Mouse (Mus musculus) myocyte (in vitro differentiated cells): ENCODE data around the gene Mettl7b.

Experiments
- CEBPB ChIP-seq: IDR thresholded peaks from 2 replicates; pipeline ENCODE4 v1.6.1; 2011; ENCODE audit warnings: mild to moderate bottlenecking, moderate library complexity; ENCODE audit not compliant: poor library complexity, insufficient read depth, severe bottlenecking
- E2F4 ChIP-seq: IDR thresholded peaks from one replicate; pipeline ENCODE4 v1.6.1; 2011; ENCODE audit warnings: mild to moderate bottlenecking, control low read depth, moderate library complexity; ENCODE audit not compliant: insufficient read depth
- MAX ChIP-seq: IDR thresholded peaks from one replicate; pipeline ENCODE4 v1.6.1; 2011; ENCODE audit warnings: low read depth, mild to moderate bottlenecking, control low read depth
- MYOD1 ChIP-seq, 3 experiments: IDR thresholded peaks; one replicate each; pipeline ENCODE4 v1.6.1; 2011; ENCODE audit warnings: control low read depth in 2 of 3, low read depth in 2 of 3, mild to moderate bottlenecking in 2 of 3, moderate library complexity in 1 of 3; ENCODE audit not compliant: insufficient read length in 2 of 3, control insufficient read depth in 1 of 3
- POLR2A ChIP-seq: IDR thresholded peaks from one replicate; pipeline ENCODE4 v1.6.1; 2011; ENCODE audit warnings: low read depth, mild to moderate bottlenecking, control low read depth, moderate library complexity; ENCODE audit not compliant: insufficient read length
- REST ChIP-seq: IDR thresholded peaks from one replicate; pipeline ENCODE4 v1.6.1; 2011; ENCODE audit warnings: mild to moderate bottlenecking, control low read depth, moderate library complexity; ENCODE audit not compliant: insufficient read depth, insufficient read length
- TCF12 ChIP-seq: IDR thresholded peaks from one replicate; pipeline ENCODE4 v1.6.1; 2011; ENCODE audit warnings: mild to moderate bottlenecking, control low read depth; ENCODE audit not compliant: poor library complexity, insufficient read depth, severe bottlenecking
- USF1 ChIP-seq: IDR thresholded peaks from one replicate; pipeline ENCODE4 v1.6.1; 2011; ENCODE audit warnings: low read depth, mild to moderate bottlenecking, control low read depth, moderate library complexity

- TF ChIP-seq E2F4 (no peak), POLR2A (no peak), CEBPB (peak; percentile 50; the same call in 1 of the 2 replicates), USF1 (no peak), TCF12 (no peak), MYOD1 (IDR thresholded peaks at IDR 0.05; ENCODE audit: control insufficient read depth in 1 of 3, insufficient read length in 2 of 3, low read depth in 2 of 3) (no peak), REST (no peak), MAX (no peak)
Observed at GRCm38 (mm10) chr10:128965871-128966270, 5.1 kb upstream of the Mettl7b start.
